Mouse (Mus musculus) stomach, postnatal 0 days (tissue): Measurements from ENCODE around the gene Col4a3bp.

Experiments
- CTCF ChIP-seq: IDR thresholded peaks from 2 replicates; pipeline ENCODE4 v1.5.1; 2016; ENCODE audit warnings: antibody characterized with exemption, low read depth, mild to moderate bottlenecking, moderate library complexity
- EP300 ChIP-seq: optimal IDR thresholded peaks from 2 replicates; pipeline ENCODE3; 2016; ENCODE audit warnings: antibody characterized with exemption

DNA sequence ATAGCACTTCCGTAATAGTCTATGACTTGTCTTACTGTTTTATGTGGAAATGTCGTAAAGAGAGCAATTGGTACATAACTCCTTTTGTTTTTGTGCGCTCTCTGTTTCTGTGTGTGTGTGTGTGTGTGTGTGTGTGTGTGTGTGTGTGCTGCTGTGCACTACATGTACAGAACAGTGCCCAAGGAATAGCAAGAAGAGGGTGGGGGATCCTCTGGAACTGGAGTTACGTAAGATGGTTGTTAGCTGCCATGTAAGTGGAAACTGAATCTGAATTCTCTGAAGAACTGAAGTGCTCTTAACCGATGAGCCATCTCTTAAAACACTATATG is 129.5 kb downstream of the Col4a3bp start:
- TF ChIP-seq CTCF = no peak
- no peak for TF ChIP-seq EP300
